Mouse (Mus musculus) myocyte (in vitro differentiated cells): ENCODE measurements at regions not wholly inside any gene's neighbourhood (a gene's known extent, or its start where the extent isn't known, plus 50 kb on each side); places are given as distances from the start of the nearest gene placed in this dataset.

Source experiments
- E2F4 ChIP-seq: IDR thresholded peaks from one replicate; pipeline ENCODE4 v1.6.1; 2011; ENCODE audit warnings: mild to moderate bottlenecking, control low read depth, moderate library complexity; ENCODE audit not compliant: insufficient read depth
- MAX ChIP-seq: IDR thresholded peaks from one replicate; pipeline ENCODE4 v1.6.1; 2011; ENCODE audit warnings: low read depth, mild to moderate bottlenecking, control low read depth
- MYOG ChIP-seq, 3 experiments: IDR thresholded peaks; one replicate each; pipeline ENCODE4 v1.6.1; 2011; ENCODE audit warnings: control low read depth in 2 of 3, low read depth in 2 of 3, mild to moderate bottlenecking in 2 of 3; ENCODE audit not compliant: insufficient read length in 2 of 3, control insufficient read depth in 1 of 3, insufficient read depth in 1 of 3
- POLR2A ChIP-seq: IDR thresholded peaks from one replicate; pipeline ENCODE4 v1.6.1; 2011; ENCODE audit warnings: low read depth, mild to moderate bottlenecking, control low read depth, moderate library complexity; ENCODE audit not compliant: insufficient read length
- TCF12 ChIP-seq: IDR thresholded peaks from one replicate; pipeline ENCODE4 v1.6.1; 2011; ENCODE audit warnings: mild to moderate bottlenecking, control low read depth; ENCODE audit not compliant: poor library complexity, insufficient read depth, severe bottlenecking
- USF1 ChIP-seq: IDR thresholded peaks from one replicate; pipeline ENCODE4 v1.6.1; 2011; ENCODE audit warnings: low read depth, mild to moderate bottlenecking, control low read depth, moderate library complexity

GRCm38 (mm10) chr16:55514448-55515200 lies 216.8 kb upstream of the Zpld1 start:
- no peak for TF ChIP-seq MAX
- TF ChIP-seq E2F4: no peak
- no peak for TF ChIP-seq POLR2A
- no peak for TF ChIP-seq USF1
- TF ChIP-seq TCF12: no peak
- no peak for TF ChIP-seq MYOG (IDR thresholded peaks at IDR 0.05; ENCODE audit: control insufficient read depth in 1 of 3, insufficient read depth in 1 of 3, insufficient read length in 2 of 3, low read depth in 2 of 3)
